Mouse (Mus musculus) thymus, adult 2 months (tissue): ENCODE results near the gene Plrg1.

Source experiments
- CTCF ChIP-seq: fragments of 200-500 bp; IDR thresholded peaks from 2 replicates; pipeline ENCODE4 v1.5.1; 2012; ENCODE audit warnings: mild to moderate bottlenecking, control low read depth, low read length, moderate library complexity, borderline replicate concordance; ENCODE audit not compliant: control insufficient read depth, poor library complexity, insufficient read depth; ENCODE audit errors: extremely low read depth
- POLR2A ChIP-seq: fragments of 200-500 bp; IDR thresholded peaks from 2 replicates; pipeline ENCODE4 v1.6.1; 2012; ENCODE audit warnings: mild to moderate bottlenecking, low read length, control low read depth, moderate library complexity; ENCODE audit not compliant: control insufficient read depth, poor library complexity, insufficient read depth; ENCODE audit errors: extremely low read depth

DNA sequence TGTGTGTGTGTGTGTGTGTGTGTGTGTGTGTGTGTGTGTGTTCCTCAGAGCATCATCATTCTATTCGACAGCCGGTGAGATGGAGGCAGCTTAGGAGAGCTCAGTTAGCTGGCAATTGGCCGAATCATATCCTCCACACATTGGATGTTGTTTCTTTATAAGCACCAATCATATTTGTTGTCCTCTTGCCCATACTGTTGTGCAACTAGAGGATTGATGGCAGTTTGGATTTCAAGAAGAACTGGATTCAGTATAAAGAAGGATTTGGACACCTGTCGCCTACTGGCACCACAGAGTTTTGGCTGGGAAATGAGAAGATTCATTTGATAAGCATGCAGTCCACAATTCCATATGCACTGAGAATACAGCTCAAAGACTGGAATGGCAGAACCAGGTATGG lies 44.2 kb upstream of the Plrg1 start:
- TF ChIP-seq CTCF, result no peak
- no peak for TF ChIP-seq POLR2A
